Mouse (Mus musculus) cerebellum, adult (tissue): ENCODE measurements around the gene Lmnb2.

Experiments used
- ATAC-seq: cut with Nextera tagmentation; 2 replicates; pipeline ENCODE4 v1.9.2; 2017; ENCODE audit warnings: mild to moderate bottlenecking, moderate library complexity, mixed read lengths; ENCODE audit not compliant: insufficient number of reproducible peaks, low FRiP score, low TSS enrichment

Gene Lmnb2

GRCm38 (mm10) chr10:80947802-80948201, 29.8 kb upstream of the Lmnb2 start:
- no peak for ATAC-seq

DNA sequence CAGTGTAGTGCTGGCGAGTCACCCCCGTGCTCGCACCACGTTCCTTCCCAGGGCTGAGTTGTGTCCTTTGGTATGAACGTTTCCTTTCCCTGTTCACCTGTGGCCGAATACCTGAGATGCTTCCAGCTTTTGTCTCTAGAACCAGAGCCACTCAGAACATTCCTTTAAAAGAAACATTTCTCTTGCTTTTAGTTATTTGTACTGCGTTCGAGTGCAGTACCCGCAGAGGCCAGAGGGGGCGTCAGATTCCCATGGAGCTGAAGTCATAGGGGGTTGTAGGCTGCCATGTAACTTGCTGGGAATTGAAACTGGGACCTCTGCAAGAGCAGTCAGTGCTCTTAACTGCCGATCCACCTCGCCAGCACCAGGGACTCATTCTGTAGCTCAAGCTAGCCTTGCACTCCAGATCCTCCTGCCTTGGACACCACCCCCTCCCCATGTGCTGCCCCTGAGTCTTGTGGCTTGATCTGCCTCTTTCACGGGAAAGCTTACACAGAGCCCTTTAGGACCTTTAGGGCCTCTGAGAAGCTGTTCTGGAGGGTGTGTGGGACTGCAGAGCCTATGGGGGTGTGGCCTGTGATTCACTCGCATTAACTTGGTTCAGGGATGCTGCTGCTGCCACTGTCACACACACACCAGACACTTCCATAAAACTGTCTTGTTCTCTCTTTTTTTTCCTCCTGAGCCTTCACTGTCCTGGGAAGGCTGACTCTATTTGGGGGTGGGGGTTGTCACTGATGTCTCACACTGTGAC, 28.8 kb upstream of the Lmnb2 start:
- ATAC-seq = no peak

GRCm38 (mm10) chr10:80944231-80944630, 26.2 kb upstream of the Lmnb2 start:
- no peak for ATAC-seq

DNA sequence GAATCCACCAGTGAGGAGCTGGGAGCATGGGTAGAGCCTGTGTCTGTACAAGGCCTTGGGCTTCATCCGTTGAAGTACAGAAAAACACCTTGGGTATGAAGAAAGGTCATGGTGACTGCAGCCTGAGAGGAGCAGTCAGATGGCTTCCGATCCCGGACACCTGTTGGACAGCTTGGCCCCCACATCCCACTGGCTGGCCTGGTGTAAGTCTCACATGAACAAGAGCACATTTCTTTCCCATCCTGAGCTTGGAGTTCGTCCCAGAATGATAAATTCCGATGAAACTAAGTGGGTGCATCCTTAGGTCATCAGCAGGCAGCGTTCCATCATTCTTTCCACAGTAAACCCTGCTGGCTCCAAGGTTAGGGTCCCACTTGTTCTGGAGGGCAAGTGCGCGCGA, 25.7 kb upstream of the Lmnb2 start:
- no peak for ATAC-seq

GRCm38 (mm10) chr10:80942919-80943318, 24.9 kb upstream of the Lmnb2 start:
- ATAC-seq = no peak

DNA sequence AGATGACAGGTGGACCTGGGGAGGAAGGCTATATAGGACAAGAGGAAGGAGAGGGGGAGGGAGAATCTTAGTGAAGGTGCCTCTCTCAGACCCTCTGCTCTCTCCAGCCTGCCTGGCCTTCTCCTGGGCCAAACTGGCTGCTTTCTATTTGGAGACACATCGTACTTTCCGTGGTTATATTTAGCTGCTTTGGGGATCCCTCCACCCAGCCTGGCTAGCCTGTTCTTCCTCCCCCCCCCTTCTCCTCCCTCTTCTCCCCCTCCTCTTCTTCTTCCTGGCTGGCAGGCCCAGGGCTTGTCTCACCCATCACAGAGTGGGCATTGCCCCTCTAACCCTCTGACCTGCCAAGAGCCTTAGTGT, 22.9 kb upstream of the Lmnb2 start:
- no peak for ATAC-seq

DNA sequence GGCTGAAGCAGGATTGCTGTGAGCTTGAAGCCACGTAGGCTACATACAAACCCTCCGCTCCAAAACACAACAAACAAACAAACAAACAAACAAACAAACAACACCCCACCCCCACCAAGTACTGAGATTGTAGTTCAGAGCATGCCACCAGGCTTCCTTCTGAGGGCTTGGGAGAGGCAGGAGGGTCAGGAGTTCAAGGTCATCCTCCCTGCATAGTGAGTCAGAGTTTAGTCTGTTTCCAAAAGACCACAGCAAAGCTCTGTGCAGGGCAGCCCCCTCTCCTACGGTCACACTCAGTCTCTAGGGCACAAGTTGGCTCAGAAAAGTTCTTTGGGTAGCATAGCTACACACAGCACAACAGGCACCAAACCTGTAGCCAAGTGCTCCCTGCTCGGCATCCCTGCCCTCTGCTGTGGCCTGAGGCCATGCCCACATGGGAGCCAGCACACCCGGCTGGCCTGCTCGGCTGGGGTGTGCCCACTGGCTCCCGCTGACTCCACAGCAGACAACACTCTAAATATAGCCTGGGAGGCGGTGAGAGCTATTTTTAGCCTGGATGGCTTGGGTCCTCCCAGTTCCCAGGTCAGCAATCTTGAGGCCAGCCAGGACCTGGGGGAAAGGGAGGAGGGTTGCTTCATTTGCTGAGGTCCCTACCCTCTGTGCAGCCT, 22.4 kb upstream of the Lmnb2 start:
- no peak for ATAC-seq

GRCm38 (mm10) chr10:80939671-80940070, 21.6 kb upstream of the Lmnb2 start:
- ATAC-seq = peak; percentile 26; the same call in 1 of the 2 replicates

DNA sequence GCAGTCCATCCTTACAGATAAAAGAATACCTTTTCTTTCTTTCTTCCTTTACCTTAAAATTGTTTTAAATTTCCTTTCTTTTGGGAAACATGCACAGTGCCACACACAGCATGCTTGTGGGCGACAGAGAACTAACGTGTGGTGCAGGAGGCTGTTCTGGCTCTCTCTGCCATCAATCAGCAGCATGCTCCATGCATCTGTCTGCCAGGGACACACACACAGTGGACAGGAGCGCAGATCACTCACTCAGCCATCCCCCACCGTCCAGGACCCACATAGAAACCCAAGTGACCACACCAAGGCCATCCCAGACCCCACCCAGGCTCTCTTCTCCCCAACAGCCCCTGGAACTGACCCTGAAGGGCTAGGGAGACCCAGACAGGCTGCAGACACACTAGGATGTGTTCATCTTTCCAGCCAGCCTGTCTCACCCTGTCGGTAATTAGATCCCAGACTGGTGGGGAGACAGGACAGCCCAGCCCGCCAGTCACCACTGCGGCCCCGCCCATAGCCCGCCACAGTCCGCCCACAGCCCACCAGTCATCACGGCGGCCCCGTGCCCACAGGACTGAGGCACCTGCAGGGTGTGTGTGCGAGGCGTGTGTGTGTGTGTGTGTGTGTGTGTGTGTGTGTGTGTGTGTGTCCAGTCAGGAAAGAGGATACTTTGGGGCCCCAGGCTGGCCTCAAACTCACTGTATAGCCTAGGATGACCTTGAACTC, 20.9 kb upstream of the Lmnb2 start:
- ATAC-seq = no peak

DNA sequence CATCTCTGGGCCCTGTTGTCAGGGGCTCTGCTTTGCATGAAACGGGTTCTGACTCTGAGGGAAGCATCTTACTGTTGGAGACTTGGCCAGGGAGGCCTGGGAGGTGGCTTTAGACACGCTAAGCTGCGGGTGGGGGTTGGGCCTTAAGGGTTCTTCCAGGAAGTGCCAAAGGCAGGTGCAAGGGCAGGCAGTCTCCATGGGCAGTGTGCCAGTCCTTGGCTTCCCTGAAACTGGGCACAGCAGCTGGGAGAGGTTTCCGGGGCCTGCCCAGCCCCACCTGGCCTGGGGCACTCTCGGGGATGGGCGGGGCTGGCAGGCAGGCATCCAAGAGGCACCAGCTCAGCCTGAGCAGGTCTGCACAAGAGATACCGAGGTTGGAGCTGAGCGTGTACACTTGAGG, 19.6 kb upstream of the Lmnb2 start:
- no peak for ATAC-seq

GRCm38 (mm10) chr10:80936810-80937164, 18.7 kb upstream of the Lmnb2 start:
- ATAC-seq = no peak

- no peak for ATAC-seq
Measured at GRCm38 (mm10) chr10:80936135-80936809, 18.2 kb upstream of the Lmnb2 start.

- no peak for ATAC-seq
Measured at GRCm38 (mm10) chr10:80935698-80936097, 17.7 kb upstream of the Lmnb2 start.

DNA sequence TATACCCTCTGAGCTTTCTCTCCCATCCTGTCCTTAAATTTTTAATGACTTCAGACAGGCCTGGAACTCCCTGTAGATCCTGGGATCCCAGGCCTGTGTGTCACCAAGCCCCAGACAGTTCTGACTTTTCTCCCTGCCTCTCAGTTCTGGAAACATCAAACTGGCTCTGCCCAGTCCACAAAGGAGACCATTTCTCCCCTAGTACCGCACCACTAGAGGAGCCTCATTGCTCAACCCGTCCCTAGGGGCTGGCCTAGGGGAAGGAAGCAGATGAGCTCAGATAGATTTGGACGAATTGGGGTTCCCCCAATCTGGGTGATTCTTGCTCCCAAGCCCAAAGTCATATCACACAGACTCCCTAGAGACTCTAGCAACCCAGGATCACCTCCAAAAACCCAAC, 17.2 kb upstream of the Lmnb2 start:
- no peak for ATAC-seq

- ATAC-seq = no peak
Measured at GRCm38 (mm10) chr10:80934136-80934985, 16.3 kb upstream of the Lmnb2 start.

GRCm38 (mm10) chr10:80933421-80933979, 15.5 kb upstream of the Lmnb2 start:
- ATAC-seq = no peak

- no peak for ATAC-seq
Measured at GRCm38 (mm10) chr10:80932700-80933420, 14.8 kb upstream of the Lmnb2 start.

DNA sequence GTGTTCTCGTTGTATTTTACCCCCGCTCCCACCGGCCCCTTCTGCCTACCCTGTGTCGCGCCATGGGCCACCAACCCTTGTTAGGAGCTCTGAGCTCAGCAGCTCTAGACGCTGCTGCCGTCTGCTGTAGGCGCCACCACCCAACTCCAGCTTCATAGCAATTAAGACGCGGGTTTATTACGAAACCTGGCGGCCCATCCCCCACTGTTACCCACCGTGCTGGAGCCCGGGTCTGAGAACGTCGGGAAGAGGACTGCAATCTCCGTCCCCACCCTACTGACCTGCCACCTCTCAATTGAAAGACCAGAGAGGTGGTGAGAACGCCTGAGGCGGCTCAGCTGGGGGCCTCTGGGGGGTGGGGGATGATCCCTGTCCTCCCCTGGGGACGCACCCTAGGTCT, 14.2 kb upstream of the Lmnb2 start:
- ATAC-seq = no peak

DNA sequence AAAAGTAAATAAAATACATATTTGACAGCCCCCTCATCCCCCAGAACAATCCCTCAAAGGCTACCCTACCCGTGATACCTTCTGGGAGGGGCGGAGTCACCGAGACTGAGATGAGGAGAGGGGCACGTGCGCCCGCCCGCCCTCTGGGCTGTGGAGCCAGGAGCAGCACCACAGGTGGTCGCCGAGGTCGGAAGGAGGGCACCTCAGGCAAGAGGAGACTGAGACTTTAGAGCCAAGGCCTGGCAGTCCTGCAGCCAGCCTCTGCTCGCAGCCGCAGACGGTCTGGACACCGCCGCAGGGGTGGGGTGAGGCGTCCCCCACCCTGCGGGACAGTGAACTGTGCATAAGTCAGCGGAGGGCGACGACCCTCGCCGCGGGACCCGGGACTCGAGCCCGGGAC, 13.7 kb upstream of the Lmnb2 start:
- no peak for ATAC-seq
